Mouse (Mus musculus) right cerebral cortex, adult 18-20 months (tissue): ENCODE measurements around the gene Olfr832.
"Not testable (repeated sequence)": the region's sequence is repeated elsewhere in the genome, so short reads cannot be mapped to it uniquely, and the experiment has no call there.

Experiments used
- DNase-seq: peaks from one replicate; pipeline ENCODE4 v3.0.0; 2022; ENCODE audit warnings: mixed read lengths

Olfr832 gene

GRCm38 (mm10) chr9:18936822-18937221 is at the start of gene Olfr832:
Gene Olfr832, plus strand, starts transcription at chr9:18937122.
- not testable (repeated sequence) for DNase-seq

GRCm38 (mm10) chr9:18907699-18908098 is 29.2 kb upstream of the Olfr832 start:
- not testable (repeated sequence) for DNase-seq

GRCm38 (mm10) chr9:18927921-18928320 is 9.0 kb upstream of the Olfr832 start:
- DNase-seq: not testable (repeated sequence)

- DNase-seq: no peak
These were observed 25.1 kb downstream of the Olfr832 start for GRCm38 (mm10) chr9:18962021-18962420.

- no peak for DNase-seq
These were observed 50.8 kb downstream of the Olfr832 start, which contains the start of gene Olfr834 for GRCm38 (mm10) chr9:18987690-18988089. Gene Olfr834, plus strand, starts transcription at chr9:18987990.
